Mouse (Mus musculus) central nervous system, embryonic 11.5 days (tissue): ENCODE measurements around the gene Snf8. TPM values are rescaled to one million over a fixed set of nuclear protein-coding genes. Genes with fewer than 3 reads are reported as not detected.

Source experiments
- polyA plus RNA-seq: library from polyadenylated mRNA; depleted of rRNA; stranded (reverse); fragments of >200 nt; gene quantifications from 2 replicates; pipeline ENCODE4 v1.2.3, GENCODE M21; 2012; rRNA removed

Snf8 gene
- 49.4 and 59.9 TPM in 2 replicates for polyA plus RNA-seq

DNA sequence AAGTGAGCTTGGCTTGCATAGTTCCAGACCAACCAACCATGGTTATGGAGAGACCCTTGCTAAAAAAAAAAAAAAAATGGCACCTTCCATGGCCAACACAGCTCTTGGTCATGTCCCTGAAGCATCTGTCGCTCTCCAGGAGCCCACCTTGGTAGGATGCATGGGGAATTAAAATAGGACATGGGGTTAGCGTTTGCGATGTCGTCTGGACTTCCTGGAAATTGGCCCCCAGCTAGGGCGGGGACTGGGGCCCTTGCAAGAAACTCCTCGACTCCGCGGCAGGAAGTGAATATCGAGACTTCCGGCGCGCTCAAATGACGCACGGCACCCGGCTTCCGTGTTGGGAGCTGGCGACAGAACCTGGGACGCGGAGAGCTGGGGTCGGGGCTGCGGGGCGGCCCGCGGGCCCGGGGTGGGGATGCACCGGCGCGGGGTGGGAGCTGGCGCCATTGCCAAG, at the start of gene Snf8:
Snf8 (plus strand) TSS at position 290 of the 457 bp plus-strand sequence.

DNA sequence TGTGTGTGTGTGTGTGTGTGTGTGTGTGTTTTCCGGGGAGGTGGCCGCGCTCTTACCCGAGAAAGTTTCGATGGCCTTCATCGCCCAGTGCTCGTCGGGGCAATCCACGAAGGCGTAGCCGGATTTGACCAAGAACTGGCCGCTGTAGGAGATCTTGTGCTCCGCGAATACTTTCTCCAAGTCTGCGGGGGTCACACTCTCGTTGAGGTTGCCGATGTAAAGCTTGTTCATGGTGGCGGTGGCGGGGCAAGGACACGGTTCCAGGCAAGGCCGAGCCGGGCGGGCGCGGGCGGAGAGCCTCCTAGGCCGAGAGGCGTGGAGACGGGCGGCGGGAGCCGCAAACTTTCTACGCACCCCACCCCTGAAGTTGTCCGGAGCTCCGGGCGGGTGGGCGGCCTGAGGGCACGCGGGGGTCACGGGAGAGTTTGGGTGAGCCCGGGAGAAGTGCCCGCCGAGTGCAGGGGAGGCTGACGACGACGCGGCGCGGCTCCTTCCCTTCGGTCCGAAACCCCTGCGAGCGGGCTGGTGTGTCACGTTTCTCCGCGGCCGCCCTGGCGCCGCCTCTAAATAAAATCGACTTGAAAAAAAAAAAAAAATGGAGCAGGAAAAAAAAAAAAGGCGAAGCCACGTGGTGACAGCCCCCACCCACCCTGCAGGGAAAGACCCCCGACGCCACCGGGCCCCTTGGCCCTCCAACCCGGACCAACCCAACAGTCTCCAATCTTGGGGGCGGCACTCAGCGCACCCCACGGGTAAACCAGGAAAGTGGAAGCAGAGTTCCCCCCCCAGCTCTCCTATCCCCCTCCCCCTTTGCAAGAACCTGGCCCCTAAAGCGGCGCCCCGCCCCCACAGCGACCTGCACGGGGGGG, 29.0 kb upstream of the Snf8 start, which contains the start of gene Igf2bp1:
Igf2bp1 (minus strand) TSS at position 538 of the 869 bp plus-strand sequence.

DNA sequence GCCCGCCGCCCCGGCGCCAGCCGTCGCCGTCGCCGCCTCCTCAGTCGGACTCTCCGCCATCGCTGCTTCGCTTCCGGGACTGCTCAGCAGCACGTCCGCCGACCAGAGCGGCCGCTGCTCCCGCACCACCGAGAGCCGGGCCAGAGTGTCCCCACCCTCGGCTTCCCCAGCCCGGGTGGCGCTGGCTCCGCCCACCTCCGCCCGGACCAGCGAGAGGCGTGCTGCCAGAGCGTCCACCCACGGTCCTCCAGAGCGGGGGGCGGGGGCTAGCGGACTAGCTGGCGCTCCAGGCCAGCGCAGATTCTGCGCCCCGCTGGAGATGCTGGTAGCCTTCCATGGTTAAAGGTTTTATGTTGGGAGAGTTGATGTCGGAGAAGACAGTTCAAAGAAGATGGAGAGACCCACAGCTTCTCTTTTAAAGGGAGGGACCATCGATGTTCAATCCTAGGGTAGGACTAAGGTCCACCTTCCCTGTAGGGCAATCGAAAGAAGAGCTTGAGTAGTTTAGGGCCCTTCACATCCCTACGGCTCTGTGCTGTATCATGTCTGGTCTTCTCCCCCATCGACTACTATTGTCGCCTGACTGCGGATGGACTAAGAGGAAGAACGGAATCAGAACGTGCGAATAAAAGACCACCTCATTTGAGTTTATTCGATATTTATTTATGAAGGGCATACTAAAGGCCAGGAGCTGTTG, 30.7 kb downstream of the Snf8 start, which contains the start of gene Ube2z:
Ube2z (minus strand) TSS at position 174 of the 697 bp plus-strand sequence.

DNA sequence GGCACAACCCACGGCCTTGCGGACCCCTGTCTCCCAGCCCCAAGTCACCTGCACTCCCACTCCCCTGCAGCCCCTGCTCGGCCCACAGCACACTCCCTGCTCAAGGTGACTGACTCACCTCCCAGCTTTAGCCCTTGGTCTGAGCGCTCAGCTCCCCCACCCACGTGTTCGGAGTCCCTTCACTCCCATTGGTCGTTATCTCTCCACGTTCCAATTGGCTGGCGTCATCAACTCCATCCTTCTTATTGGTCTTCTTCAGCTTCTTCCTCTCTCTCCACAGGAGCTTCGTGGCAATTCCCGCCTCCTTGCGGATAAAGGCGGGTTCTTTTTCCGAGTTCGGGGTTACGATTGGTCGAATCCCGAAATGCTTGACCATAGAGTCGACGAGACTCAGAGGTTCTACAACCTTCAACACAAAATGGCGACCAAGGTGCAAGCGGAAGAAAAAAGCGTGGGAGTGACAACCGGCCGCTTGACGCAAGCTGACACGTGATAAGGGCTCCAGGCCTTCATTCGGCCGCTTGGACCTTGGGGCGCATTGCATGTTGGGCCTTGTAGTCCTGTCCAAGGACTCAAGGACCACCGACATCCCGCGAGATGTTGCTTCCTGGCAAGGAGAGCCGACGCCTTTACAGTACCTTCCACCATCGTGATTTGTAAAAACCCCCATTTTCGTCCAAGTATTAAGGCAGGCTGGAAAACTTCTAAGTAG, 41.0 kb downstream of the Snf8 start, which contains the start of gene Atp5g1:
Atp5g1 (minus strand) TSS at position 162 of the 712 bp plus-strand sequence.

Other genes starting within 250 kb of the Snf8 start
- 0.46 and 1.6 TPM in 2 replicates for gene Phospho1, start 210.4 kb upstream of the Snf8 start, polyA plus RNA-seq
- 7.3 and 8.3 TPM in 2 replicates for gene Gngt2, start 197.7 kb upstream of the Snf8 start, polyA plus RNA-seq
- gene Abi3, start 192.4 kb upstream of the Snf8 start, polyA plus RNA-seq: 3.1 and 4.8 TPM in 2 replicates
- 0.11 TPM in 1 of 2 replicates, not detected in the other for gene B4galnt2, start 120.0 kb upstream of the Snf8 start, polyA plus RNA-seq
- gene Igf2bp1, start 28.9 kb upstream of the Snf8 start, polyA plus RNA-seq: 51.9 and 53.4 TPM in 2 replicates
- gene Gip, start 10.3 kb upstream of the Snf8 start, polyA plus RNA-seq: 0.18 TPM in 1 of 2 replicates, not detected in the other
- gene Ube2z, start 30.5 kb downstream of the Snf8 start, polyA plus RNA-seq: 37.6 and 45.1 TPM in 2 replicates
- 217 and 260 TPM in 2 replicates for gene Atp5g1, start 40.8 kb downstream of the Snf8 start, polyA plus RNA-seq
- not detected in 2 replicates for gene Calcoco2, start 77.1 kb downstream of the Snf8 start, polyA plus RNA-seq
- 0.06 and 0.08 TPM in 2 replicates for gene Ttll6, start 98.9 kb downstream of the Snf8 start, polyA plus RNA-seq
- 0.09 TPM in 1 of 2 replicates, not detected in the other for gene Hoxb13, start 159.4 kb downstream of the Snf8 start, polyA plus RNA-seq
- 0.19 and 33.6 TPM in 2 replicates for gene Hoxb9, start 236.6 kb downstream of the Snf8 start, polyA plus RNA-seq
- gene Hoxb8, start 247.0 kb downstream of the Snf8 start, polyA plus RNA-seq: 0.85 and 34.6 TPM in 2 replicates